Mouse (Mus musculus): ENCODE results near the gene Slc17a8. TPM values are rescaled to one million over a fixed set of nuclear protein-coding genes. Genes with fewer than 3 reads are reported as not detected.
"Not testable (repeated sequence)": the region's sequence is repeated elsewhere in the genome, so short reads cannot be mapped to it uniquely, and the experiment has no call there.

Slc17a8 gene
- polyA plus RNA-seq, 1 experiment from 2014 or later = 0.20 TPM

DNA sequence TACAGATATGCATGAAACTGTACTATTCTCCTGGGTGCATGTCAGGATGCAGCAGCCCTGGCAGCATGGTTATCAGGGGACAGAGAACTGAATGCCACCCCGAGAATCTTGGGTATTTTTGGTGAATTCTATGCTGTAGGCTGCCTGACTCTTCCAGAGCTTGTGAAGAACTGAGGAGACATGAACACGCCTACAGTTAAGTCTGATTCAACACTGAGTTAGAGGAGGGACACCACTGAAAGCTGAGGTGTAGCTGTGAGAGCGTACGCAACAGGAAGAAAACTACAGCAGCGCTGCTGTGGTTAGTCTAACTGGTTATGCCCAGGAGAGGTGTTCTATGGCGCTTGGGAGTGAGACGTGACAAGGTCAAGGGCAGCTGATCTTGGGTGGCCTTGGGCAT, 67.2 kb downstream of the Slc17a8 start:
- H3K36me3 ChIP-seq (ENCODE audit: control insufficient read depth, insufficient read depth, low read length); H3K27me3 ChIP-seq (ENCODE audit: control insufficient read depth, insufficient read depth, low read length); H3K4me3 ChIP-seq (ENCODE audit: low read depth, low read length); H3K9ac ChIP-seq (ENCODE audit: low read depth, low read length); H3K27ac ChIP-seq (ENCODE audit: low read depth, low read length); H3K4me1 ChIP-seq (ENCODE audit: control insufficient read depth, insufficient read depth, low read length); ATAC-seq (replicated peaks; ENCODE audit: insufficient number of reproducible peaks, low FRiP score, low TSS enrichment); H3K9me3 ChIP-seq (replicated peaks; ENCODE audit: control insufficient read depth, low read length); H3K4me2 ChIP-seq: not testable (repeated sequence)
- WGBS (ENCODE audit: insufficient replicate concordance) = 83% methylated on average over 7 of the region's 7 CpGs

DNA sequence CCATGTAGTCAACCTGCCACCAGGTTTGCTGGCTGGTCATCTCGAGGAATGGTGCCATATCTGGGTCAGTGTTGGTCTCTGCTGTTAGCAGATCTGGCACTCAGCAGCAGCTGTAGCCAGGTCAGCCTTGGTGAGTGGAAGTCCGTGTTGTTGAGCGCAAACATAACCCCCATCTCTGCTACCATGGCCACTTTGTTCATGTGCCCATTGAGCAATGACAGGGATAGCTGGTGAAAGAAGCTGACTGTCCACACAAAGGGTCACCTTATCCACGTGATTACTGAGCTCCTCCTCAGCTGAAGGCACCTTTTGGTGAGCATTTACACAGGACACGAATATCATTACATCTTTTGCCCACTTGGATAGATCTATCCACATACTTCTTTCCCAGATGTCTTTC, 68.0 kb downstream of the Slc17a8 start:
- no peak for ATAC-seq (replicated peaks; ENCODE audit: insufficient number of reproducible peaks, low FRiP score, low TSS enrichment)
- no peaks in the 10 kb centered on the region for H3K9me3 ChIP-seq (replicated peaks; ENCODE audit: control insufficient read depth, low read length)
- H3K27ac ChIP-seq (ENCODE audit: low read depth, low read length) = no peak overlapping the region
- H3K9ac ChIP-seq (ENCODE audit: low read depth, low read length) = no peak overlapping the region
- no peak overlapping the region for H3K4me2 ChIP-seq
- WGBS (ENCODE audit: insufficient replicate concordance) = 80% methylated on average over 5 of the region's 5 CpGs
- H3K27me3 ChIP-seq (ENCODE audit: control insufficient read depth, insufficient read depth, low read length) = no peaks in the 10 kb centered on the region
- no peak overlapping the region for H3K4me3 ChIP-seq (ENCODE audit: low read depth, low read length)
- no peaks in the 10 kb centered on the region for H3K36me3 ChIP-seq (ENCODE audit: control insufficient read depth, insufficient read depth, low read length)
- no peaks in the 10 kb centered on the region for H3K4me1 ChIP-seq (ENCODE audit: control insufficient read depth, insufficient read depth, low read length)

GRCm38 (mm10) chr10:89551657-89552056, 69.4 kb downstream of the Slc17a8 start:
- no peaks in the 10 kb centered on the region for H3K4me1 ChIP-seq (ENCODE audit: control insufficient read depth, insufficient read depth, low read length)
- no peak overlapping the region for H3K9ac ChIP-seq (ENCODE audit: low read depth, low read length)
- H3K36me3 ChIP-seq (ENCODE audit: control insufficient read depth, insufficient read depth, low read length) = no peaks in the 10 kb centered on the region
- no peak overlapping the region for H3K27ac ChIP-seq (ENCODE audit: low read depth, low read length)
- H3K9me3 ChIP-seq (replicated peaks; ENCODE audit: control insufficient read depth, low read length) = no peaks in the 10 kb centered on the region
- 83% methylated on average over 4 of the region's 4 CpGs for WGBS (ENCODE audit: insufficient replicate concordance)
- H3K4me2 ChIP-seq = no peak overlapping the region
- no peak overlapping the region for H3K4me3 ChIP-seq (ENCODE audit: low read depth, low read length)
- no peak for ATAC-seq (replicated peaks; ENCODE audit: insufficient number of reproducible peaks, low FRiP score, low TSS enrichment)
- no peaks in the 10 kb centered on the region for H3K27me3 ChIP-seq (ENCODE audit: control insufficient read depth, insufficient read depth, low read length)

GRCm38 (mm10) chr10:89548028-89548427, 73.0 kb downstream of the Slc17a8 start:
- Histone ChIP-seq H3K4me1 (ENCODE audit: control insufficient read depth, insufficient read depth, low read length) (peaks cover 3% of the 10 kb centered on the region; the same call in 1 of the 2 replicates), H3K9ac (ENCODE audit: low read depth, low read length) (no peak overlapping the region), H3K9me3 (replicated peaks; ENCODE audit: control insufficient read depth, low read length) (no peaks in the 10 kb centered on the region), H3K4me2 (no peak overlapping the region), H3K27me3 (ENCODE audit: control insufficient read depth, insufficient read depth, low read length) (no peaks in the 10 kb centered on the region), H3K4me3 (ENCODE audit: low read depth, low read length) (no peak overlapping the region), H3K27ac (ENCODE audit: low read depth, low read length) (no peak overlapping the region), H3K36me3 (ENCODE audit: control insufficient read depth, insufficient read depth, low read length) (no peaks in the 10 kb centered on the region)
- ATAC-seq (replicated peaks; ENCODE audit: insufficient number of reproducible peaks, low FRiP score, low TSS enrichment) = no peak
- WGBS (ENCODE audit: insufficient replicate concordance) = 32% methylated on average over 6 of the region's 6 CpGs

DNA sequence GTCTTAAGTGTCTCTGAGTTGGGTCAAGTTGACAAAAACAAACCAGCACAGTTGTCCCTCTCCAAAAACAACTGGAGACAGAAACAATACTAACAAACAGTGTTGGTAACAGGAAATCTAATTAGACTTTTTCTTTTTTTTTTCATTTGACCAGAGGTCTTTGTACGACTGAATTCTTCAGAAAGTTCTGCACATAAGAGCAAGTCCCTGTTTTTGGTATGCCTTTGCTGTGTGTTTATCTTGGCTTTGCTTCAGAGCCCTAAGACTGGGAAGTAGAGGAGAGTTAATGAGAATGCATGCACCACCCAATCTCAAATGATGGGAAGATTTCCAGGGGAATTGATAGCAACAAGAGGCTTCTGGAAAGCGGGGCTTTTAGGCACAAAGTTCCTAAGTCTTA, 74.1 kb downstream of the Slc17a8 start:
- H3K9ac ChIP-seq (ENCODE audit: low read depth, low read length) = no peak overlapping the region
- H3K4me3 ChIP-seq (ENCODE audit: low read depth, low read length) = no peak overlapping the region
- no peaks in the 10 kb centered on the region; the same call in 1 of the 2 replicates for H3K9me3 ChIP-seq (replicated peaks; ENCODE audit: control insufficient read depth, low read length)
- H3K27me3 ChIP-seq (ENCODE audit: control insufficient read depth, insufficient read depth, low read length) = no peaks in the 10 kb centered on the region
- peaks cover 3% of the 10 kb centered on the region; the same call in 1 of the 2 replicates for H3K4me1 ChIP-seq (ENCODE audit: control insufficient read depth, insufficient read depth, low read length)
- no peak overlapping the region for H3K4me2 ChIP-seq
- H3K27ac ChIP-seq (ENCODE audit: low read depth, low read length) = no peak overlapping the region
- H3K36me3 ChIP-seq (ENCODE audit: control insufficient read depth, insufficient read depth, low read length) = no peaks in the 10 kb centered on the region
- WGBS (ENCODE audit: insufficient replicate concordance) = 42% methylated on average over 2 of the region's 2 CpGs
- no peak for ATAC-seq (replicated peaks; ENCODE audit: insufficient number of reproducible peaks, low FRiP score, low TSS enrichment)

GRCm38 (mm10) chr10:89543867-89544266, 77.2 kb downstream of the Slc17a8 start:
- H3K9me3 ChIP-seq (replicated peaks; ENCODE audit: control insufficient read depth, low read length) = no peaks in the 10 kb centered on the region; the same call in 1 of the 2 replicates
- no peaks in the 10 kb centered on the region for H3K36me3 ChIP-seq (ENCODE audit: control insufficient read depth, insufficient read depth, low read length)
- H3K27ac ChIP-seq (ENCODE audit: low read depth, low read length) = no peak overlapping the region
- peak; percentile 55; the same call in 1 of the 2 replicates for ATAC-seq (replicated peaks; ENCODE audit: insufficient number of reproducible peaks, low FRiP score, low TSS enrichment)
- H3K4me2 ChIP-seq = 0 out of 2 replicates have a peak overlapping the region, but pooled peaks have one; percentile 12
- H3K27me3 ChIP-seq (ENCODE audit: control insufficient read depth, insufficient read depth, low read length) = no peaks in the 10 kb centered on the region
- no peak overlapping the region for H3K4me3 ChIP-seq (ENCODE audit: low read depth, low read length)
- WGBS (ENCODE audit: insufficient replicate concordance) = 33% methylated on average over 6 of the region's 6 CpGs
- H3K9ac ChIP-seq (ENCODE audit: low read depth, low read length) = no peak overlapping the region
- peaks cover 3% of the 10 kb centered on the region; the same call in 1 of the 2 replicates for H3K4me1 ChIP-seq (ENCODE audit: control insufficient read depth, insufficient read depth, low read length)

DNA sequence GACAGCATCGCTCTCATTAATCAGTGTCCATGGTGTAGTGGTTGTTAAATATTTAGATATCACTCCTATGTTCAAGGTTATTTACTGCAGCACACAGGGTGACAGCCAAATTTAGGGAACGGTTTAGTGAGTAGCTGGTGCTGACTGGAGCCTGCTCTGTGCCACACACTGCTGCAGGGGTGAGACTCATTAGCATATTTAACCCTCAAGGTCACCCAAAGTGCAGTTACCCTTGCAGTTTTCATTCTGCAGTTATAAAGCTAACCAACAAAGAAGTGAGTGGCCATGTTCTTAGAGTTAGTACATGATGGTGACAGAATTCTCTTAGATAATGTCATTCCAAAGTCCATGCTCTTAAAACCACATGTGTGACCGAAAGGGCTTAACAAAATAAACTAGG, 78.7 kb downstream of the Slc17a8 start:
- 82% methylated on average over 3 of the region's 3 CpGs for WGBS (ENCODE audit: insufficient replicate concordance)
- Histone ChIP-seq H3K4me1 (ENCODE audit: control insufficient read depth, insufficient read depth, low read length) (peaks cover 3% of the 10 kb centered on the region; the same call in 1 of the 2 replicates), H3K27ac (ENCODE audit: low read depth, low read length) (no peak overlapping the region), H3K4me2 (no peak overlapping the region), H3K36me3 (ENCODE audit: control insufficient read depth, insufficient read depth, low read length) (no peaks in the 10 kb centered on the region), H3K4me3 (ENCODE audit: low read depth, low read length) (no peak overlapping the region), H3K27me3 (ENCODE audit: control insufficient read depth, insufficient read depth, low read length) (no peaks in the 10 kb centered on the region), H3K9ac (ENCODE audit: low read depth, low read length) (no peak overlapping the region), H3K9me3 (replicated peaks; ENCODE audit: control insufficient read depth, low read length) (no peaks in the 10 kb centered on the region; the same call in 1 of the 2 replicates)
- no peak for ATAC-seq (replicated peaks; ENCODE audit: insufficient number of reproducible peaks, low FRiP score, low TSS enrichment)

GRCm38 (mm10) chr10:89532929-89533727, 87.9 kb downstream of the Slc17a8 start, which contains the start of gene Nr1h4:
Gene Nr1h4 (minus strand): TSS chr10:89533585.
- Histone ChIP-seq H3K27me3 (ENCODE audit: control insufficient read depth, insufficient read depth, low read length) (no peaks in the 10 kb centered on the region), H3K27ac (ENCODE audit: low read depth, low read length) (peak within 1 kb of the TSS; percentile 55), H3K36me3 (ENCODE audit: control insufficient read depth, insufficient read depth, low read length) (no peaks in the 10 kb centered on the region), H3K9ac (ENCODE audit: low read depth, low read length) (no peak within 1 kb of the TSS), H3K4me2 (no peak within 1 kb of the TSS; the same call in 1 of the 2 replicates), H3K9me3 (replicated peaks; ENCODE audit: control insufficient read depth, low read length) (no peaks in the 10 kb centered on the region), H3K4me1 (ENCODE audit: control insufficient read depth, insufficient read depth, low read length) (peaks cover 27% of the 10 kb centered on the region), H3K4me3 (ENCODE audit: low read depth, low read length) (no peak within 1 kb of the TSS)
- WGBS (ENCODE audit: insufficient replicate concordance) = 58% methylated on average over 17 of the region's 17 CpGs
- no peak for ATAC-seq (replicated peaks; ENCODE audit: insufficient number of reproducible peaks, low FRiP score, low TSS enrichment)

- peaks cover 27% of the 10 kb centered on the region for H3K4me1 ChIP-seq (ENCODE audit: control insufficient read depth, insufficient read depth, low read length)
- no peak for ATAC-seq (replicated peaks; ENCODE audit: insufficient number of reproducible peaks, low FRiP score, low TSS enrichment)
- no peaks in the 10 kb centered on the region for H3K36me3 ChIP-seq (ENCODE audit: control insufficient read depth, insufficient read depth, low read length)
- WGBS (ENCODE audit: insufficient replicate concordance) = 74% methylated on average over 5 of the region's 5 CpGs
- no peak overlapping the region for H3K9ac ChIP-seq (ENCODE audit: low read depth, low read length)
- no peak overlapping the region for H3K27ac ChIP-seq (ENCODE audit: low read depth, low read length)
- H3K9me3 ChIP-seq (replicated peaks; ENCODE audit: control insufficient read depth, low read length) = no peaks in the 10 kb centered on the region
- H3K27me3 ChIP-seq (ENCODE audit: control insufficient read depth, insufficient read depth, low read length) = no peaks in the 10 kb centered on the region
- no peak overlapping the region for H3K4me3 ChIP-seq (ENCODE audit: low read depth, low read length)
- H3K4me2 ChIP-seq = no peak overlapping the region
These were observed 88.6 kb downstream of the Slc17a8 start for GRCm38 (mm10) chr10:89532451-89532850.
